Mouse (Mus musculus): ENCODE data around the gene Hmox2. TPM values are rescaled to one million over a fixed set of nuclear protein-coding genes. Genes with fewer than 3 reads are reported as not detected.

The Hmox2 gene
- 93.0 TPM for polyA plus RNA-seq (2017; shearing (Covaris generic))

GRCm38 (mm10) chr16:4725780-4726527, at the start of gene Hmox2:
Gene Hmox2, plus strand, starts transcription at chr16:4726361.

GRCm38 (mm10) chr16:4679121-4680018, 46.8 kb upstream of the Hmox2 start, which contains the start of gene Coro7:
Gene Coro7, minus strand, starts transcription at chr16:4679777.

GRCm38 (mm10) chr16:4718753-4719518, 7.2 kb upstream of the Hmox2 start, which contains the start of gene Nmral1:
Gene Nmral1, minus strand, starts transcription at chr16:4719356.

DNA sequence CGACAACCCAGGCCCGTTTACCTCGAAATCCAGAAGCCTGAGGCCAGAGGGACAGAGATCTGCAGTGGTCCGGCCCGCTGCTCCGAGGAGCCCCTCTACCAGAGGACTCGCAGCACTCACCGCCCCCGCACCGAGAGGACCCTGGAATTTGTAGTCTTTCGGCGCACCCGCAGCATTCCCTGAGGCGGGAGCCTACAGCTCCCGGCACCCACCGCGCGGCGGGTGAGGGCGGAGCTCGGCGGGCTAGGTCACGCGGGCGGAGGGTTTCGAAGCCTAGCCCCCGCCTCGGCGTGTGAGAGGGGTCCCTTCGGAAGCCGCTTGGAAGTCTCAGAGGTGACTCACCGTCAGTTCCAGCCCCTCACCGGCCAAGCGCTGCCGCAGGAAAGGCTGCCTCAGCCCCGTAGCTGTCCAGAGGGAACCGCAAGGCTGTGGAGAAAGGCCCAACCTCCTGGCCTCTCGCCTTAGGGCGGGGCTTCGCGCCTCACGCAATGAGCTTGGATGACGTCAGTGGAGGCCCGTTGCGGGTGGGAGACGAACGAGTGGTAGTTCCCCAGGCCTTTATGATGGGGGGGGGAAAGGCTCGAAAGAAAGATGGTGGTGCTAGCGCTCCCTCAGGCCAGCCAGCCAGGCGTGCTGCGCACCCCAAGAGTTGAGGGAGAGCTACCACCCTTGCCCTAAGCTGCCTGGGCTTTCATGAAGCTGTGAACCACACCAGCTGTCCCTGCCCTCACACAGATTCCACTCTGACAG, 63.8 kb downstream of the Hmox2 start, which contains the start of gene Cdip1:
TSS of gene Cdip1 (minus strand) at position 483 of the 750 bp plus-strand sequence.

Other genes with a start within 250 kb of the Hmox2 start
- 0.79 TPM for gene Srl, start 184.5 kb upstream of the Hmox2 start, polyA plus RNA-seq (2017; shearing (Covaris generic))
- 3.7 TPM for gene Tfap4, start 166.5 kb upstream of the Hmox2 start, polyA plus RNA-seq (2017; shearing (Covaris generic))
- 0.51 TPM for gene Glis2, start 131.6 kb upstream of the Hmox2 start, polyA plus RNA-seq (2017; shearing (Covaris generic))
- 9.3 TPM for gene Pam16, start 101.4 kb upstream of the Hmox2 start, polyA plus RNA-seq (2017; shearing (Covaris generic))
- gene Vasn, start 86.4 kb upstream of the Hmox2 start, polyA plus RNA-seq (2017; shearing (Covaris generic)), result 0.79 TPM
- 54.6 TPM for gene Dnaja3, start 86.4 kb upstream of the Hmox2 start, polyA plus RNA-seq (2017; shearing (Covaris generic))
- gene Coro7, start 46.6 kb upstream of the Hmox2 start, polyA plus RNA-seq (2017; shearing (Covaris generic)), result 135 TPM
- 8.1 TPM for gene Nmral1, start 7.0 kb upstream of the Hmox2 start, polyA plus RNA-seq (2017; shearing (Covaris generic))
- 49.0 TPM for gene Cdip1, start 63.9 kb downstream of the Hmox2 start, polyA plus RNA-seq (2017; shearing (Covaris generic))
- 0.38 TPM for gene 4930562C15Rik, start 109.1 kb downstream of the Hmox2 start, polyA plus RNA-seq (2017; shearing (Covaris generic))
- gene Ubald1, start 154.0 kb downstream of the Hmox2 start, polyA plus RNA-seq (2017; shearing (Covaris generic)), result 54.5 TPM
- gene Mgrn1, start 159.9 kb downstream of the Hmox2 start, polyA plus RNA-seq (2017; shearing (Covaris generic)), result 67.8 TPM
- gene Nudt16l1, start 212.4 kb downstream of the Hmox2 start, polyA plus RNA-seq (2017; shearing (Covaris generic)), result 146 TPM
- 81.4 TPM for gene Anks3, start 237.8 kb downstream of the Hmox2 start, polyA plus RNA-seq (2017; shearing (Covaris generic))